Mouse (Mus musculus): Measurements from ENCODE around the gene Prlr.

DNA sequence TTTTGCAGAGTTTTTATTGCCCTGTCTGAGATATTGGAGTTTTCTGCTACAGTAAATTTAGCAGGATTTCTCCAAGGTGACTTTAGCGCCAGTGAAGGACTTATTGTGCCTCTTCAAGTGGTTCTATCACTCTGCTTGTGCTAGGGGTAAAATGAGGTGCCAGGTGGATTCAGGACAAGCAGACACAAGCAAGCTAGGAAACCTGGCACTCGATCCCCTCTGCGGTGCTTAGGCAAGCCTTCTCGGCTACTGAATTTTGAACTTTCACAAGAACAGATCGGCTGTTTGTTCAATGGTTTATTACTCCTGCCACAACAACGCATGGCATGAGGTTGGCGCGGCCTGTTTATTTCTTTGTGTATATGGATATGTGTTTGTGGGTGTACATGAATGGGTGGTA lies 61.4 kb downstream of the Prlr start:
- TF ChIP-seq CTCF (IDR thresholded peaks at IDR 0.05; ENCODE audit: borderline replicate concordance, insufficient read depth, low read depth, low read length) (no peak), POLR2A (IDR thresholded peaks at IDR 0.05; ENCODE audit: borderline replicate concordance, insufficient read depth, low read length) (no peak)

Data from cerebellum, adult 2 months (tissue).